Mouse (Mus musculus): ENCODE data around the gene Ankfn1.

DNA sequence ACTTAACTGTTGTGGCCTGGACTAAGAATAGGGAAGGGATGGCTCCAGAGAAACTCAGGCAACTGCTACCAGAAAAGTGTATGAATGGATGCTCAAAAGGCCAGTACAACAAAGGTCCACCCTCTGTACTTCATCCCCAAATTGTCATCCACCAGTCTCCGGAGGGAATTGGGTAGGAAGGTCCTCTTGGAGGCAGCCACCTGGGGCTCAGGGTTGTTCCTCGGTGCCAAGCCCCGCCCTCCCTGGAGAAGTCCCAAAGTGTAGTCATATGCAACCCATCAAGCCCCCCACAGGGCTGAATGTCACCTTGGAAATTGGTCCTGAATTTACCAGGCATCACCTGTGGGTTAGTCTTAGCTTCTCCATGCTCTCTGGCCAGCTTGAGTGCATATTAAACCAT lies 413.5 kb downstream of the Ankfn1 start:
- TF ChIP-seq CTCF (IDR thresholded peaks at IDR 0.05; ENCODE audit: insufficient read depth, low read length) (no peak), POLR2A (IDR thresholded peaks at IDR 0.05; ENCODE audit: borderline replicate concordance, extremely low read depth, low read depth, low read length) (no peak)
